In genomic region chr16:37824778-37825505, GRCm38 (mm10) we compare ENCODE assay signal across 20 mouse cellular contexts. TPM values are rescaled to one million over a fixed set of nuclear protein-coding genes. Genes with fewer than 3 reads are reported as not detected.
"Had no signal": no experiment of that assay in that cellular context is flagged by ENCODE, and none has a peak within 500 bp of the region (broad histone marks: within the 10 kb centered on the region; RNA-seq: fewer than 3 reads in every experiment).

No protein-coding gene starts in this region.

- H3K9me3 ChIP-seq: limb, embryonic 15.5 days; liver, embryonic 12.5 days; midbrain, embryonic 10.5 days; neural tube, embryonic 15.5 days had no signal

- H3K9ac ChIP-seq: limb, embryonic 15.5 days; liver, embryonic 12.5 days; lung, embryonic 14.5 days; neural tube, embryonic 15.5 days had no signal

- H3K4me3 ChIP-seq: limb, embryonic 15.5 days; liver, embryonic 12.5 days; midbrain, embryonic 10.5 days; myocyte; neural tube, embryonic 15.5 days had no signal

- H3K36me3 ChIP-seq: liver, embryonic 12.5 days had no signal

- H3K27ac ChIP-seq: kidney, postnatal 0 days; limb, embryonic 15.5 days; liver, embryonic 12.5 days; midbrain, embryonic 10.5 days; neural tube, embryonic 15.5 days had no signal

- DNase-seq: kidney, adult 11 months; kidney, adult 9 months; kidney, postnatal 36 days; layer of hippocampus, adult 9-11 months; layer of hippocampus, postnatal 36 days; lung, embryonic 14.5 days; lung, postnatal 10 days; lung, postnatal 4 days; midbrain, embryonic 14.5 days; thymus, postnatal 4 days had no signal

- H3K4me2 ChIP-seq: limb, embryonic 15.5 days; liver, embryonic 12.5 days; lung, embryonic 14.5 days; neural tube, embryonic 15.5 days had no signal

- H3K27me3 ChIP-seq: limb, embryonic 15.5 days; liver, embryonic 12.5 days; neural tube, embryonic 15.5 days had no signal

- ATAC-seq: liver, embryonic 12.5 days had no signal

- H3K4me1 ChIP-seq: limb, embryonic 15.5 days; liver, embryonic 12.5 days; midbrain, embryonic 10.5 days; neural tube, embryonic 15.5 days had no signal

RNA-seq across cellular contexts. Expression of gene Gm36028, which starts 36.0 kb away (rescaled TPM):
- total RNA-seq: left cerebral cortex, postnatal 36 days; megakaryocyte, adult 5-6 weeks had no signal
- polyA plus RNA-seq: limb, embryonic 15.5 days; liver, embryonic 12.5 days; neural tube, embryonic 11.5 days; neural tube, embryonic 15.5 days; spleen, adult 2 months had no signal
